Mouse (Mus musculus) myocyte (in vitro differentiated cells): ENCODE measurements around the gene Nr2f1.

ENCODE experiments used
- CEBPB ChIP-seq: IDR thresholded peaks from 2 replicates; pipeline ENCODE4 v1.6.1; 2011; ENCODE audit warnings: mild to moderate bottlenecking, moderate library complexity; ENCODE audit not compliant: poor library complexity, insufficient read depth, severe bottlenecking
- MYOD1 ChIP-seq, 3 experiments: IDR thresholded peaks; one replicate each; pipeline ENCODE4 v1.6.1; 2011; ENCODE audit warnings: control low read depth in 2 of 3, low read depth in 2 of 3, mild to moderate bottlenecking in 2 of 3, moderate library complexity in 1 of 3; ENCODE audit not compliant: insufficient read length in 2 of 3, control insufficient read depth in 1 of 3
- MYOG ChIP-seq, 3 experiments: IDR thresholded peaks; one replicate each; pipeline ENCODE4 v1.6.1; 2011; ENCODE audit warnings: control low read depth in 2 of 3, low read depth in 2 of 3, mild to moderate bottlenecking in 2 of 3; ENCODE audit not compliant: insufficient read length in 2 of 3, control insufficient read depth in 1 of 3, insufficient read depth in 1 of 3
- POLR2A ChIP-seq: IDR thresholded peaks from one replicate; pipeline ENCODE4 v1.6.1; 2011; ENCODE audit warnings: low read depth, mild to moderate bottlenecking, control low read depth, moderate library complexity; ENCODE audit not compliant: insufficient read length
- POLR2AphosphoS2 ChIP-seq: IDR thresholded peaks from one replicate; pipeline ENCODE4 v1.6.1; 2011; ENCODE audit warnings: low read depth, control low read depth; ENCODE audit not compliant: insufficient read length
- TCF12 ChIP-seq: IDR thresholded peaks from one replicate; pipeline ENCODE4 v1.6.1; 2011; ENCODE audit warnings: mild to moderate bottlenecking, control low read depth; ENCODE audit not compliant: poor library complexity, insufficient read depth, severe bottlenecking

DNA sequence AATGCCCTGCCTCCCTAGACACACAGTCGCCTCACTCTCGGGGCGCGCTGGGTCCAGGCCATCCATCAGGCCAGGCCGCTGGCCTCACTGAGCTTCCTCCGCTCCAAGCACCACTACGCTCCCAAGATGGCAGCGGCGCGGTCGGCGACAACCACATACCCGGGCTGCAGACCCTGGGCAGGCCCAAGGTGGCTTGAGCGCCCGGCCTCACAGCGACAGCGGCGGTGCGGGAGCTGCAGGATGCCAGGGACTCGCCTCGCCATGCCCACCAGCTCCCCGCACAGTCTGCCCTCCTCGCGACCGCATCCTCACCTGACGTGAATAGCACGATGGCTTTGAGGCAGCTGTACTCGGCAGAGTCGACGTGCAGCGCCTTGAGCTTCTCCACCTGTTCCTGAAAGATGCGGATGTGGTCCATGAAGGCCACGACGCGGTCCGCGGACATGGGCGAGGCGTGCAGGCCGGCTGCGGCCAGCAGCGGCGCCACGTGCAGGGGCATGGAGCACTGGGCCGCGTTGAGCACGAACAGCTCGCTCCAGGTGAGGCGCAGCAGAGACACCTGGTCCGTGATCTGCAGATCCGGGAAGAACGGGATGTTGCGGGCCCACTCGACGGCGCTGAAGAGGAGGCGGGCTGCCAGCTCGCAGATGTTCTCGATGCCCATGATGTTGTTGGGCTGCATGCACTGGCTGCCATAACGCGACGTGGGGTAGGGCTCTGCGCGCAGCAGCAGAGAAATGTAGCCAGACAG lies 4.5 kb downstream of the Nr2f1 start:
- TF ChIP-seq MYOD1 (IDR thresholded peaks at IDR 0.05; ENCODE audit: control insufficient read depth in 1 of 3, insufficient read length in 2 of 3, low read depth in 2 of 3) (no peak), TCF12 (no peak), MYOG (IDR thresholded peaks at IDR 0.05; ENCODE audit: control insufficient read depth in 1 of 3, insufficient read depth in 1 of 3, insufficient read length in 2 of 3, low read depth in 2 of 3) (no peak), CEBPB (no peak), POLR2AphosphoS2 (no peak), POLR2A (no peak)
